Mouse (Mus musculus) heart, embryonic 13.5 days (tissue): ENCODE data around the gene Sf3b1. TPM values are rescaled to one million over a fixed set of nuclear protein-coding genes. Genes with fewer than 3 reads are reported as not detected.
"Not testable (repeated sequence)": the region's sequence is repeated elsewhere in the genome, so short reads cannot be mapped to it uniquely, and the experiment has no call there.

Experiments
- ATAC-seq: fragments of 200-750 bp; cut with Nextera tagmentation; 2 replicates; pipeline ENCODE4 v1.8.0; 2017; ENCODE audit warnings: moderate TSS enrichment; ENCODE audit not compliant: insufficient number of reproducible peaks, low FRiP score, low TSS enrichment; ENCODE audit errors: extremely low read depth
- H3K27ac ChIP-seq: fragments of 300-500 bp; sonication (generic); replicated peaks from 2 replicates; pipeline ENCODE4 v1.5.1; 2015; ENCODE audit warnings: moderate library complexity, mild to moderate bottlenecking, inconsistent platforms
- H3K27me3 ChIP-seq: fragments of 300-500 bp; sonication (generic); replicated peaks from 2 replicates; pipeline ENCODE4 v1.6.1; 2015; ENCODE audit warnings: mild to moderate bottlenecking, inconsistent platforms
- H3K36me3 ChIP-seq: fragments of 300-500 bp; sonication (generic); 2 replicates; pipeline ENCODE4 v1.6.1; 2015; ENCODE audit warnings: mild to moderate bottlenecking, inconsistent platforms
- H3K4me1 ChIP-seq: fragments of 300-500 bp; sonication (generic); 2 replicates; pipeline ENCODE4 v1.6.1; 2015; ENCODE audit warnings: inconsistent platforms
- H3K4me2 ChIP-seq: fragments of 300-500 bp; sonication (generic); 2 replicates; pipeline ENCODE4 v1.6.1; 2015; ENCODE audit warnings: inconsistent platforms, mild to moderate bottlenecking, moderate library complexity
- H3K4me3 ChIP-seq: fragments of 300-500 bp; sonication (generic); 2 replicates; pipeline ENCODE4 v1.5.1; 2015; ENCODE audit warnings: moderate library complexity, mild to moderate bottlenecking, inconsistent platforms
- H3K9ac ChIP-seq: fragments of 300-500 bp; sonication (generic); 2 replicates; pipeline ENCODE4 v1.6.1; 2015; ENCODE audit warnings: inconsistent platforms, mild to moderate bottlenecking, moderate library complexity
- H3K9me3 ChIP-seq: fragments of 300-500 bp; sonication (generic); 2 replicates; pipeline ENCODE4 v1.6.1; 2016; ENCODE audit warnings: inconsistent platforms
- WGBS: fragments of 180-500 bp; shearing (Covaris S2); methylation state at CpG from one replicate; pipeline ENCODE4 v1.1.7; 2015; ENCODE audit warnings: mixed read lengths; 5-methylcytosine and 5-hydroxymethylcytosine counted together
- polyA plus RNA-seq: library from polyadenylated mRNA; unstranded; fragments of >200 nt; fragmentation: Nextera tagmentation; extraction: Ambion mirVana; gene quantifications from 2 replicates; pipeline ENCODE4 v1.2.1, GENCODE M21; 2015

The Sf3b1 gene
- 172 and 198 TPM in 2 replicates for polyA plus RNA-seq

DNA sequence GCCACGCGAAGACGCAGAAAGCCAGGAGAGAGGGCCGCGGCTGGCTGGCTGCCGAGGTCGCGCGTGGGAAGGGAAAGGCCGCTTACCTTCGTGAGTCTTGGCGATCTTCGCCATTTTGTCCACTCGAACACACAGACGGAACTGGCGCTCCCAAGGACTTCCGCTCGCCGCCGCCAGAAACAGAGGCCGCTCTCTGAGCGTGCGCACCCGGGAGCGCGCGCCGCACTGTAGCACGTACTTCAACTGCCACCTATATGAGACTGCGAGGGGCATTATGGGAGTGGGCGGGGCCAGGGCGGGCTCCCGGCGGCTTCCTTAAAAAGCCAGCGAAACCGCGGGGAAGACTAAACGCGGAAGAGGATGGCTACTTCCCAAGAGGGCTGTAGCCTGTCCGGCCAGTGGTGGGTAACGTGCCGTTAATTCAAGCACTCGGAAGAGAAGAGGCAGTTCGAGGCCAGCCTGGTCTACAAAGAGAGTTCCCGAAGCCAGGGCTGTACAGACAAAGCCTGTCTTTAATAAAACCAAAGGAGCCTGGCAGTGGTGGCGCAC is at the start of gene Sf3b1:
TSS of gene Sf3b1 (minus strand) at position 229 of the 549 bp plus-strand sequence.
- Histone ChIP-seq H3K27ac (peak within 1 kb of the TSS; percentile 92), H3K4me3 (peak within 1 kb of the TSS; percentile 92), H3K36me3 (peaks cover 8% of the 10 kb centered on the region), H3K4me1 (peaks cover 23% of the 10 kb centered on the region), H3K4me2 (peak within 1 kb of the TSS; percentile 91), H3K27me3 (no peaks in the 10 kb centered on the region), H3K9ac (peak within 1 kb of the TSS; percentile 93), H3K9me3 (no peaks in the 10 kb centered on the region)
- WGBS = 2% methylated on average over 46 of the region's 46 CpGs
- ATAC-seq = peak; percentile 97

- no peak overlapping the region for H3K9ac ChIP-seq
- H3K4me3 ChIP-seq = no peak overlapping the region
- H3K4me1 ChIP-seq = peaks cover 21% of the 10 kb centered on the region
- peaks cover 74% of the 10 kb centered on the region for H3K36me3 ChIP-seq
- H3K27me3 ChIP-seq = no peaks in the 10 kb centered on the region
- H3K9me3 ChIP-seq = no peaks in the 10 kb centered on the region
- ATAC-seq = no peak
- H3K4me2 ChIP-seq = no peak overlapping the region
- no peak overlapping the region for H3K27ac ChIP-seq
Measured at GRCm38 (mm10) chr1:55076395-55076743, 49.1 kb upstream of the Sf3b1 start.

DNA sequence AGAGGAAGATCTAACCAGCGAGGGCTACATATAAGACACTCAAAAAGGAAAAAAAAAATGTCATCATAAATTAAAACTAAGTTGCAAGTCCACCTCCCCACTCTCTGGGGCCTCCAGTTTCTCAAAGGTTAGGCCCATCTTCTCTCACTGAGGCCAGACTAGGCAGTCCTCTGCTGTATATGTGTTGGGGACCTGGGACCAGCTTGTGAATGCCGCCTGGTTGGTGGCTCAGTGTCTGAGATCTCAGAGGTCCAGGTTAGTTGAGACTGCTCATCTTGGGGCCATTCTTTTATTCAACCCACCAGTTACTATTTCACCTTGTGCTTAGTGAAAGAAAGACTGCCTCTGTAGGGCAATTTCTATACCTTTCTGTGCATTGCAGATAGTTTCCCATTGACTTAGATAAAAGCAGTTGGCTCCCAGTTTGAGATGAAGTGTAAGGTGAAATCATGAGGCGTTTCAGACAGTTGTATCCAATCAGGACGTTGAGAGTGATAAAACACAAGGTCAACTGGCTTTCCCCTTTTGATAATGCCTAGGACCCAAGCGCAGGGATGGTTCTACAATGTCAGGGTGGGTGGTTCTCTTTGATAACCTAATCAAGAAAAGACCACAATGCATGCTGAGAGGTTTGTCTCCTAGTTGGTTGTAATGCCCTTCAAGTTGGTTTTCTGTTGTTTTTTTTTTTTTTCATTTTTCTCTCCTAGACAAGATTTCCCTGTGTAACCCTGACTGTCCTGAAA is 48.5 kb upstream of the Sf3b1 start:
- Histone ChIP-seq H3K9me3 (no peaks in the 10 kb centered on the region), H3K4me3 (no peak overlapping the region), H3K4me1 (peaks cover 21% of the 10 kb centered on the region), H3K36me3 (peaks cover 74% of the 10 kb centered on the region), H3K27me3 (no peaks in the 10 kb centered on the region), H3K9ac (no peak overlapping the region), H3K27ac (peak overlapping the region; percentile 58), H3K4me2 (no peak overlapping the region)
- 36% methylated on average over 5 of the region's 5 CpGs for WGBS
- ATAC-seq = no peak

DNA sequence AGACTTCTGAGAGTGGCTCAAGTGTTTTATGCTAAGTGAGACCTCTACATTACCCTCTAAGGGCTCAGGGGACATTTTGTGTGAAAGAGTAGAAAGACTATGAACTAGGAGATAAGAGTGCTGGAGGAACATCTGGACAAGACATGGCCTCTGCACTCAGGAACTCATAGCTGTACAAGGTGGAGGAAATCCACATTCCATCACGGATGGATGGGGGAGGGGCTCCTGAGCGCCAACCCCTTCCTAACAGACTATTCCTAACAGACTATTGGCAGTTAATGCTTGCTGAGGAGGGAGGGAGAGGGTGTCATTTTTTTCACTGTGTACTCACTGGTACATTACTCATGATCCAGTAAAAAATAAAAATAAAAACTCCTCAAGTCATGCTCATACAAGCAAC is 47.5 kb upstream of the Sf3b1 start:
- Histone ChIP-seq H3K4me1 (peaks cover 21% of the 10 kb centered on the region), H3K4me3 (no peak overlapping the region), H3K36me3 (peaks cover 72% of the 10 kb centered on the region), H3K9me3 (no peaks in the 10 kb centered on the region), H3K27me3 (no peaks in the 10 kb centered on the region), H3K9ac (no peak overlapping the region), H3K4me2 (no peak overlapping the region), H3K27ac (peak overlapping the region; percentile 58; the same call in 1 of the 2 replicates)
- 32% methylated on average over 2 of the region's 2 CpGs for WGBS
- ATAC-seq = no peak; the same call in 1 of the 2 replicates

GRCm38 (mm10) chr1:55072328-55072727 is 45.0 kb upstream of the Sf3b1 start:
- H3K36me3 ChIP-seq = peaks cover 68% of the 10 kb centered on the region
- H3K27ac ChIP-seq, H3K9me3 ChIP-seq, H3K9ac ChIP-seq, H3K4me3 ChIP-seq, ATAC-seq, H3K4me2 ChIP-seq, H3K27me3 ChIP-seq: not testable (repeated sequence)
- peaks cover 21% of the 10 kb centered on the region for H3K4me1 ChIP-seq

- Histone ChIP-seq H3K36me3 (peaks cover 54% of the 10 kb centered on the region), H3K9ac (no peak overlapping the region), H3K4me1 (0 out of 2 replicates have a peak, but pooled peaks cover 2% of the 10 kb centered on the region), H3K27me3 (no peaks in the 10 kb centered on the region), H3K9me3 (no peaks in the 10 kb centered on the region), H3K4me3 (no peak overlapping the region), H3K27ac (no peak overlapping the region), H3K4me2 (no peak overlapping the region)
- ATAC-seq = no peak
- 86% methylated on average over 4 of the region's 4 CpGs for WGBS
Measured at GRCm38 (mm10) chr1:55061772-55062171, 34.5 kb upstream of the Sf3b1 start.

GRCm38 (mm10) chr1:55061099-55061498 is 33.8 kb upstream of the Sf3b1 start:
- no peak overlapping the region for H3K9ac ChIP-seq
- no peak for ATAC-seq
- no peaks in the 10 kb centered on the region for H3K27me3 ChIP-seq
- no peak overlapping the region for H3K4me2 ChIP-seq
- 0 out of 2 replicates have a peak, but pooled peaks cover 2% of the 10 kb centered on the region for H3K4me1 ChIP-seq
- peaks cover 54% of the 10 kb centered on the region for H3K36me3 ChIP-seq
- 84% methylated on average over 5 of the region's 5 CpGs for WGBS
- no peaks in the 10 kb centered on the region for H3K9me3 ChIP-seq
- no peak overlapping the region for H3K4me3 ChIP-seq
- H3K27ac ChIP-seq = no peak overlapping the region

DNA sequence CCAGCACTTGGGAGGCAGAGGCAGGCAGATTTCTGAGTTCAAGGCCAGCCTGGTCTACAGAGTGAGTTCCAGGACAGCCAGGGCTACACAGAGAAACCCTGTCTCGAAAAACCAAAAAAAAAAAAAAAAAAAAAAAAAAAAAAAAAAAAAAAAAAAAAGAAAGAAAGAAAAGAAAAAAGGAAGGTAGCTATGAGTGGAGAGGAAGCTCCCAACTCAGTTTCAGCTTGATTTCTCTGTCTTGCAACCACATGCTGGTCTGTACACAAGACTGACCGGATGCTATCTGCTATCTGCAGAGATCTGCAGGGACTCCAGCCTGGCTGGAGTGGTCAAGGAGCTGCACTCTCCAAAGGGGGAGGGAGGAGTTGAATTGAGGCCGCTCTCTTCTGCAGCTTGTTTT is 31.1 kb upstream of the Sf3b1 start:
- H3K27ac ChIP-seq, H3K27me3 ChIP-seq, ATAC-seq, H3K4me3 ChIP-seq, H3K4me2 ChIP-seq, H3K9me3 ChIP-seq, H3K9ac ChIP-seq: not testable (repeated sequence)
- Histone ChIP-seq H3K36me3 (peaks cover 43% of the 10 kb centered on the region), H3K4me1 (peaks cover 18% of the 10 kb centered on the region)
- 61% methylated on average over 3 of the region's 3 CpGs for WGBS

- Histone ChIP-seq H3K36me3 (peaks cover 28% of the 10 kb centered on the region), H3K4me3 (no peak overlapping the region), H3K27me3 (no peaks in the 10 kb centered on the region), H3K9ac (no peak overlapping the region), H3K9me3 (no peaks in the 10 kb centered on the region), H3K27ac (no peak overlapping the region), H3K4me2 (no peak overlapping the region), H3K4me1 (peaks cover 25% of the 10 kb centered on the region)
- WGBS = 80% methylated on average over 5 of the region's 5 CpGs
- ATAC-seq = no peak
Measured at GRCm38 (mm10) chr1:55055322-55056115, 28.2 kb upstream of the Sf3b1 start.

GRCm38 (mm10) chr1:55053596-55053995 is 26.3 kb upstream of the Sf3b1 start:
- no peaks in the 10 kb centered on the region for H3K27me3 ChIP-seq
- H3K36me3 ChIP-seq = peaks cover 28% of the 10 kb centered on the region
- H3K9ac ChIP-seq = peak overlapping the region; percentile 88
- H3K4me2 ChIP-seq = peak overlapping the region; percentile 73
- WGBS = 55% methylated on average over 4 of the region's 4 CpGs
- H3K9me3 ChIP-seq = no peaks in the 10 kb centered on the region
- H3K4me3 ChIP-seq = peak overlapping the region; percentile 73
- H3K27ac ChIP-seq = peak overlapping the region; percentile 91
- ATAC-seq = no peak
- peaks cover 24% of the 10 kb centered on the region for H3K4me1 ChIP-seq

DNA sequence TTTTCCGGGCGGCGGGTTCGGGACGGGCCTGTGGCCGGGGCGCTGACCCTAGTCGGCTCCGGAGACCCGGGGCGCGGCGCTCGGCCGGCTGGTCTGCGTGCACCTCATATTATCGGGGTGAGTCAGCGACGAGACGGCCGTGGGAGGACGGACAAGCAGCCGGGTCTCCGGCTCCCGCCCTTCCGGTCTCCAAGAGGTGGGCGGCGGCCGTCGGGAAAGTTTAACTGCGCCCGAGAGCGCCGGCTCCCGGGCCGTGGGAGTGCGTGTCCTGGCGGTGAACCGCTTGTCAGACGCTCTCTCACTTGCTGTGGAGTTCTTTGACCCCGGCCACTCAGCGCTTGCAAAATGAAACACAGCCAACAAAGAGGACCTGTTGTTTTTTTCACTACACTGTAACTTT is 25.7 kb upstream of the Sf3b1 start:
- peak overlapping the region; percentile 91 for H3K27ac ChIP-seq
- 0 out of 2 replicates have a peak, but pooled peaks cover 2% of the 10 kb centered on the region for H3K9me3 ChIP-seq
- H3K4me1 ChIP-seq = peaks cover 22% of the 10 kb centered on the region
- under 1% methylated on average over 42 of the region's 42 CpGs for WGBS
- peak overlapping the region; percentile 88 for H3K9ac ChIP-seq
- peak overlapping the region; percentile 73 for H3K4me2 ChIP-seq
- peaks cover 28% of the 10 kb centered on the region for H3K36me3 ChIP-seq
- H3K4me3 ChIP-seq = peak overlapping the region; percentile 73
- peak; percentile 74 for ATAC-seq
- no peaks in the 10 kb centered on the region for H3K27me3 ChIP-seq
